Comparison of ENCODE assay signal across 10 mouse cellular contexts in the genomic region with DNA sequence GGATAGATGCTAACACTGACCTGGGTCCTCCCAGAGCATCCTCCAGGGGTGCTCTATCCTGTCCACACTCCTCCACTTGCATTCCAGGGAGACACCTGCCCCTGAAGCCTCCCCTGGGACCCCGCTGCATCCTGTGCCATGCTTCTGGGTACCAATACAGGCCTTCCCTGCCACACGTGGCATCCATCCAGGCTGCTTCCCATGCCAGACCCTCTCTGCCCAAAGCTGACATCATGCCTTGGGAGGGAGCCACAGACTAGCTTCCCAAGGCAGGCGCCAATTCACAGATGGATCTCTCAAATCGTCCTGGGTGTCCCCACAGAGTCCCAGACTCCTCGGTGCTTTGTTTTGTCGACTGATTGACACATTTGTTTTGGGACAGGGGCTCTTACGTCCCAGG. TPM values are rescaled to one million over a fixed set of nuclear protein-coding genes. Genes with fewer than 3 reads are reported as not detected.
DNase-seq lines count a peak whose midpoint lies in the region; ATAC-seq lines count a peak whose summit lies in the region.
"Had no signal": no experiment of that assay in that cellular context is flagged by ENCODE, and none has a peak within 500 bp of the region (broad histone marks: within the 10 kb centered on the region; RNA-seq: fewer than 3 reads in every experiment).

No protein-coding gene starts in this region.

- H3K27me3 ChIP-seq in hindbrain, embryonic 14.5 days (ENCODE audit: control insufficient read depth, insufficient read depth, low read length) = no peaks in the 10 kb centered on the region
- H3K27me3 ChIP-seq in hindbrain, embryonic 11.5 days (ENCODE audit: control insufficient read depth, insufficient read depth, low read length) = no peaks in the 10 kb centered on the region
- H3K27me3 ChIP-seq: embryonic facial prominence, embryonic 13.5 days had no signal

- H3K4me2 ChIP-seq in hindbrain, embryonic 14.5 days (replicated peaks) = no peak overlapping the region
- no peak overlapping the region for H3K4me2 ChIP-seq in hindbrain, embryonic 11.5 days (replicated peaks; ENCODE audit: low read depth, low read length)
- H3K4me2 ChIP-seq: embryonic facial prominence, embryonic 13.5 days had no signal

- 55% methylated on average over 7 of the region's 7 CpGs for WGBS in hindbrain, embryonic 14.5 days
- 64% methylated on average over 7 of the region's 7 CpGs for WGBS in hindbrain, embryonic 11.5 days

- peak overlapping the region; percentile 49 for H3K27ac ChIP-seq in hindbrain, embryonic 14.5 days
- H3K27ac ChIP-seq in hindbrain, embryonic 11.5 days (ENCODE audit: low read depth, low read length) = no peak overlapping the region
- H3K27ac ChIP-seq: embryonic facial prominence, embryonic 13.5 days had no signal

- H3K9me3 ChIP-seq in hindbrain, embryonic 14.5 days (ENCODE audit: control insufficient read depth, low read length) = no peaks in the 10 kb centered on the region
- no peaks in the 10 kb centered on the region for H3K9me3 ChIP-seq in hindbrain, embryonic 11.5 days (ENCODE audit: control insufficient read depth, low read length)
- H3K9me3 ChIP-seq: embryonic facial prominence, embryonic 13.5 days had no signal

- H3K4me1 ChIP-seq in hindbrain, embryonic 14.5 days (replicated peaks; ENCODE audit: control insufficient read depth, insufficient read depth, low read length) = peaks cover 15% of the 10 kb centered on the region; the same call in 1 of the 2 replicates
- H3K4me1 ChIP-seq in hindbrain, embryonic 11.5 days (replicated peaks; ENCODE audit: control insufficient read depth, insufficient read depth, low read length) = no peaks in the 10 kb centered on the region

- no peak overlapping the region for H3K9ac ChIP-seq in hindbrain, embryonic 14.5 days
- no peak overlapping the region for H3K9ac ChIP-seq in hindbrain, embryonic 11.5 days (ENCODE audit: low read depth, low read length)
- H3K9ac ChIP-seq: embryonic facial prominence, embryonic 13.5 days had no signal

- no peak overlapping the region for H3K4me3 ChIP-seq in hindbrain, embryonic 14.5 days (replicated peaks; ENCODE audit: low read length)
- H3K4me3 ChIP-seq in hindbrain, embryonic 11.5 days (ENCODE audit: low read depth, low read length) = no peak overlapping the region
- H3K4me3 ChIP-seq: embryonic facial prominence, embryonic 13.5 days had no signal

- intact Hi-C loops in gastrocnemius, postnatal 14 days (cut with DNase I; ENCODE audit: low total_unique reads) = no loop called here
- intact Hi-C loops in left cerebral cortex, postnatal 36 days (cut with DNase I) = no loop called here

- peaks cover 50% of the 10 kb centered on the region for H3K36me3 ChIP-seq in hindbrain, embryonic 14.5 days (replicated peaks; ENCODE audit: control insufficient read depth, insufficient read depth)
- peaks cover 8% of the 10 kb centered on the region; the same call in 1 of the 2 replicates for H3K36me3 ChIP-seq in hindbrain, embryonic 11.5 days (ENCODE audit: control insufficient read depth, insufficient read depth, low read length)

- DNase-seq in hindbrain, embryonic 14.5 days (ENCODE audit: low spot score) = peak; percentile 79
- no peak for DNase-seq in hindbrain, embryonic 11.5 days (ENCODE audit: low spot score)
- peak; percentile 76 for DNase-seq in gastrocnemius, postnatal 14 days
- DNase-seq in left cerebral cortex, postnatal 36 days (ENCODE audit: low spot score in 2 of 2) = peak; percentile 51 to 66
- no peak for DNase-seq in retina, postnatal 1 day
- DNase-seq in thymus, postnatal 0 days (ENCODE audit: low spot score) = no peak

- ATAC-seq in hindbrain, embryonic 14.5 days (ENCODE audit: low FRiP score) = peak; percentile 54; the same call in 1 of the 2 replicates
- no peak for ATAC-seq in hindbrain, embryonic 11.5 days (ENCODE audit: low FRiP score)
- peak; percentile 83 for ATAC-seq in cerebellum, adult (ENCODE audit: insufficient number of reproducible peaks, low FRiP score, low TSS enrichment)
- ATAC-seq in activated CD4-positive, CD25-positive, alpha-beta regulatory T cell, adult 4 months = no peak

RNA-seq across cellular contexts. Expression of gene Clip2, which starts 21.4 kb away (rescaled TPM):
- 16.3 and 16.8 TPM in 2 replicates for polyA plus RNA-seq in hindbrain, embryonic 14.5 days (2014; fragmentation: Nextera tagmentation; extraction: Ambion mirVana)
- 7.4 and 8.0 TPM in 2 replicates for polyA plus RNA-seq in hindbrain, embryonic 11.5 days (2014; fragmentation: Nextera tagmentation; extraction: Ambion mirVana)
- total RNA-seq in gastrocnemius, postnatal 14 days (2021) = 1 to 10 TPM; 6.4 to 8.4 TPM
- total RNA-seq in left cerebral cortex, postnatal 36 days (2021) = 100 to 1,000 TPM; 111 TPM
- 1 to 10 TPM in 1 of 2 experiments, under 1 TPM in 1; 0.30 to 1.1 TPM for polyA plus RNA-seq in activated CD4-positive, CD25-positive, alpha-beta regulatory T cell, adult 4 months (2017; shearing (Covaris generic))
- polyA plus RNA-seq in thymus, postnatal 0 days (2015; fragmentation: Nextera tagmentation; extraction: Ambion mirVana) = 1.3 TPM in 2 replicates

RNA-seq across cellular contexts. Expression of gene Syna, which starts 29.1 kb away (rescaled TPM):
- 0.25 and 0.39 TPM in 2 replicates for polyA plus RNA-seq in hindbrain, embryonic 14.5 days (2014; fragmentation: Nextera tagmentation; extraction: Ambion mirVana)
- not detected in 2 replicates for polyA plus RNA-seq in hindbrain, embryonic 11.5 days (2014; fragmentation: Nextera tagmentation; extraction: Ambion mirVana)
- total RNA-seq in gastrocnemius, postnatal 14 days (2021) = under 1 TPM in 1 of 2 experiments, not detected in 1; 0.29 TPM
- under 1 TPM; 0.15 to 0.18 TPM for total RNA-seq in left cerebral cortex, postnatal 36 days (2021)
- under 1 TPM in 1 of 2 experiments, not detected in 1; 0.43 TPM for polyA plus RNA-seq in activated CD4-positive, CD25-positive, alpha-beta regulatory T cell, adult 4 months (2017; shearing (Covaris generic))
- polyA plus RNA-seq in thymus, postnatal 0 days (2015; fragmentation: Nextera tagmentation; extraction: Ambion mirVana) = 0.08 and 0.09 TPM in 2 replicates
- polyA plus RNA-seq: neural tube, embryonic 11.5 days had no signal

RNA-seq across cellular contexts. Expression of gene Rfc2, which starts 50.3 kb away (rescaled TPM):
- 174 and 178 TPM in 2 replicates for polyA plus RNA-seq in hindbrain, embryonic 14.5 days (2014; fragmentation: Nextera tagmentation; extraction: Ambion mirVana)
- polyA plus RNA-seq in hindbrain, embryonic 11.5 days (2014; fragmentation: Nextera tagmentation; extraction: Ambion mirVana) = 291 and 298 TPM in 2 replicates
- 10 to 100 TPM; 12.4 to 14.1 TPM for total RNA-seq in gastrocnemius, postnatal 14 days (2021)
- total RNA-seq in left cerebral cortex, postnatal 36 days (2021) = 10 to 100 TPM; 54.7 to 66.9 TPM
- 100 to 1,000 TPM; 129 to 149 TPM for polyA plus RNA-seq in activated CD4-positive, CD25-positive, alpha-beta regulatory T cell, adult 4 months (2017; shearing (Covaris generic))
- 262 and 278 TPM in 2 replicates for polyA plus RNA-seq in thymus, postnatal 0 days (2015; fragmentation: Nextera tagmentation; extraction: Ambion mirVana)

Comparison
In these comparisons a context has a peak if more than half of its experiments do, and no peak if none do; other contexts are left out.
1. ATAC-seq: peak in hindbrain, embryonic 14.5 days (single experiment) and cerebellum, adult (single experiment); none in hindbrain, embryonic 11.5 days (single experiment) and activated CD4-positive, CD25-positive, alpha-beta regulatory T cell, adult 4 months (single experiment).
2. DNase-seq: peak in hindbrain, embryonic 14.5 days (single experiment), gastrocnemius, postnatal 14 days (single experiment) and left cerebral cortex, postnatal 36 days (2 of 2); none in hindbrain, embryonic 11.5 days (single experiment), retina, postnatal 1 day (single experiment) and thymus, postnatal 0 days (single experiment).